Mouse (Mus musculus) forebrain, embryonic 10.5 days (tissue): ENCODE measurements around the gene Cplx3. TPM values are rescaled to one million over a fixed set of nuclear protein-coding genes. Genes with fewer than 3 reads are reported as not detected.

Source experiments
- DNase-seq: peaks from one replicate; pipeline ENCODE4 v3.0.0-alpha.2; 2017; ENCODE audit warnings: low spot score; ENCODE audit errors: extremely low spot score
- H3K27ac ChIP-seq: fragments of 300-500 bp; sonication (generic); 2 replicates; pipeline ENCODE4 v1.5.1; 2016; ENCODE audit warnings: mild to moderate bottlenecking
- H3K27me3 ChIP-seq: fragments of 300-500 bp; sonication (generic); 2 replicates; pipeline ENCODE4 v1.6.1; 2016; ENCODE audit warnings: mild to moderate bottlenecking; ENCODE audit not compliant: poor library complexity, severe bottlenecking
- H3K36me3 ChIP-seq: fragments of 300-500 bp; sonication (generic); replicated peaks from 2 replicates; pipeline ENCODE4 v1.6.1; 2016; ENCODE audit warnings: mild to moderate bottlenecking, moderate library complexity
- H3K4me1 ChIP-seq: fragments of 300-500 bp; sonication (generic); 2 replicates; pipeline ENCODE4 v1.6.1; 2016
- H3K4me3 ChIP-seq: fragments of 300-500 bp; sonication (generic); 2 replicates; pipeline ENCODE4 v1.5.1; 2016; ENCODE audit warnings: mild to moderate bottlenecking, moderate library complexity
- H3K9me3 ChIP-seq: fragments of 300-500 bp; sonication (generic); 2 replicates; pipeline ENCODE4 v1.6.1; 2016; ENCODE audit warnings: mild to moderate bottlenecking, moderate library complexity
- WGBS: fragments of 180-500 bp; shearing (Covaris S2); methylation state at CpG from one replicate; pipeline ENCODE4 v1.1.7; 2016; 5-methylcytosine and 5-hydroxymethylcytosine counted together
- polyA plus RNA-seq: library from polyadenylated mRNA; unstranded; fragments of >200 nt; fragmentation: Nextera tagmentation; extraction: Ambion mirVana; gene quantifications from 2 replicates; pipeline ENCODE4 v1.2.1, GENCODE M21; 2016

Cplx3 gene
- polyA plus RNA-seq, result 1.9 and 2.9 TPM in 2 replicates

GRCm38 (mm10) chr9:57606139-57606851, at the start of gene Cplx3:
TSS of gene Cplx3 (minus strand) at chr9:57606281.
- Histone ChIP-seq H3K4me3 (peak within 1 kb of the TSS; percentile 26; the same call in 1 of the 2 replicates), H3K9me3 (no peaks in the 10 kb centered on the region), H3K36me3 (no peaks in the 10 kb centered on the region), H3K27ac (peak within 1 kb of the TSS; percentile 20; the same call in 1 of the 2 replicates), H3K27me3 (peaks cover 42% of the 10 kb centered on the region), H3K4me1 (peaks cover 39% of the 10 kb centered on the region)
- 6% methylated on average over 24 of the region's 24 CpGs for WGBS
- peak; percentile 72 for DNase-seq

- peaks cover 53% of the 10 kb centered on the region for H3K27me3 ChIP-seq
- peaks cover 49% of the 10 kb centered on the region for H3K4me1 ChIP-seq
- 3% methylated on average over 11 of the region's 11 CpGs for WGBS
- H3K27ac ChIP-seq, result peak overlapping the region; percentile 76
- H3K9me3 ChIP-seq, result no peaks in the 10 kb centered on the region
- peak; percentile 95 for DNase-seq
- H3K4me3 ChIP-seq, result peak overlapping the region; percentile 36
- no peaks in the 10 kb centered on the region for H3K36me3 ChIP-seq
These were observed 49.7 kb upstream of the Cplx3 start for GRCm38 (mm10) chr9:57655749-57656148.

GRCm38 (mm10) chr9:57654966-57655365, 48.9 kb upstream of the Cplx3 start:
- 88% methylated on average over 1 of the region's 1 CpGs for WGBS
- Histone ChIP-seq H3K36me3 (no peaks in the 10 kb centered on the region), H3K27me3 (peaks cover 54% of the 10 kb centered on the region), H3K9me3 (no peaks in the 10 kb centered on the region), H3K4me1 (peaks cover 55% of the 10 kb centered on the region), H3K4me3 (no peak overlapping the region), H3K27ac (no peak overlapping the region)
- no peak for DNase-seq

GRCm38 (mm10) chr9:57653283-57653682, 47.2 kb upstream of the Cplx3 start, which contains the start of gene Csk:
TSS of gene Csk (minus strand) at chr9:57653631.
- Histone ChIP-seq H3K4me3 (peak within 1 kb of the TSS; percentile 10; the same call in 1 of the 2 replicates), H3K36me3 (no peaks in the 10 kb centered on the region), H3K9me3 (no peaks in the 10 kb centered on the region), H3K27ac (peak within 1 kb of the TSS; percentile 69), H3K4me1 (peaks cover 55% of the 10 kb centered on the region), H3K27me3 (peaks cover 54% of the 10 kb centered on the region)
- 38% methylated on average over 5 of the region's 5 CpGs for WGBS
- no peak for DNase-seq

GRCm38 (mm10) chr9:57652855-57653254, 46.8 kb upstream of the Cplx3 start:
- peak overlapping the region; percentile 10; the same call in 1 of the 2 replicates for H3K4me3 ChIP-seq
- peaks cover 54% of the 10 kb centered on the region for H3K27me3 ChIP-seq
- H3K9me3 ChIP-seq, result no peaks in the 10 kb centered on the region
- H3K27ac ChIP-seq, result peak overlapping the region; percentile 69
- peaks cover 55% of the 10 kb centered on the region for H3K4me1 ChIP-seq
- no peak for DNase-seq
- WGBS, result 6% methylated on average over 3 of the region's 3 CpGs
- no peaks in the 10 kb centered on the region for H3K36me3 ChIP-seq

- Histone ChIP-seq H3K4me1 (peaks cover 55% of the 10 kb centered on the region), H3K4me3 (no peak overlapping the region), H3K27me3 (peaks cover 55% of the 10 kb centered on the region), H3K36me3 (no peaks in the 10 kb centered on the region), H3K9me3 (no peaks in the 10 kb centered on the region), H3K27ac (peak overlapping the region; percentile 69)
- no peak for DNase-seq
- 62% methylated on average over 9 of the region's 9 CpGs for WGBS
These were observed 46.3 kb upstream of the Cplx3 start for GRCm38 (mm10) chr9:57652351-57652750.

GRCm38 (mm10) chr9:57650786-57651311, 44.8 kb upstream of the Cplx3 start:
- Histone ChIP-seq H3K36me3 (no peaks in the 10 kb centered on the region), H3K4me1 (peaks cover 55% of the 10 kb centered on the region), H3K27ac (peak overlapping the region; percentile 42; the same call in 1 of the 2 replicates), H3K9me3 (no peaks in the 10 kb centered on the region), H3K4me3 (no peak overlapping the region), H3K27me3 (peaks cover 49% of the 10 kb centered on the region)
- WGBS, result 38% methylated on average over 6 of the region's 6 CpGs
- no peak for DNase-seq

GRCm38 (mm10) chr9:57650130-57650785, 44.2 kb upstream of the Cplx3 start:
- peaks cover 55% of the 10 kb centered on the region for H3K4me1 ChIP-seq
- peaks cover 49% of the 10 kb centered on the region for H3K27me3 ChIP-seq
- no peaks in the 10 kb centered on the region for H3K9me3 ChIP-seq
- peak overlapping the region; percentile 42; the same call in 1 of the 2 replicates for H3K27ac ChIP-seq
- DNase-seq, result no peak
- no peak overlapping the region for H3K4me3 ChIP-seq
- 92% methylated on average over 6 of the region's 6 CpGs for WGBS
- H3K36me3 ChIP-seq, result no peaks in the 10 kb centered on the region

GRCm38 (mm10) chr9:57647286-57648108, 41.4 kb upstream of the Cplx3 start:
- Histone ChIP-seq H3K4me1 (peaks cover 59% of the 10 kb centered on the region), H3K36me3 (peaks cover 5% of the 10 kb centered on the region), H3K27me3 (peaks cover 23% of the 10 kb centered on the region), H3K4me3 (no peak overlapping the region), H3K9me3 (no peaks in the 10 kb centered on the region), H3K27ac (no peak overlapping the region)
- 77% methylated on average over 4 of the region's 4 CpGs for WGBS
- no peak for DNase-seq

GRCm38 (mm10) chr9:57646551-57647103, 40.5 kb upstream of the Cplx3 start:
- Histone ChIP-seq H3K9me3 (no peaks in the 10 kb centered on the region), H3K27ac (no peak overlapping the region), H3K4me1 (peaks cover 59% of the 10 kb centered on the region), H3K27me3 (peaks cover 16% of the 10 kb centered on the region; the same call in 1 of the 2 replicates), H3K36me3 (peaks cover 14% of the 10 kb centered on the region), H3K4me3 (no peak overlapping the region)
- 78% methylated on average over 12 of the region's 12 CpGs for WGBS
- DNase-seq, result no peak

- Histone ChIP-seq H3K4me3 (peak overlapping the region; percentile 98), H3K9me3 (no peaks in the 10 kb centered on the region), H3K4me1 (peaks cover 59% of the 10 kb centered on the region), H3K27ac (peak overlapping the region; percentile 99), H3K36me3 (peaks cover 22% of the 10 kb centered on the region), H3K27me3 (peaks cover 6% of the 10 kb centered on the region; the same call in 1 of the 2 replicates)
- DNase-seq, result peak; percentile 92
- under 1% methylated on average over 73 of the region's 85 CpGs for whole genome bisulfite sequencing
These were observed 39.1 kb upstream of the Cplx3 start for GRCm38 (mm10) chr9:57644944-57645893.
